Mouse (Mus musculus): ENCODE data around the gene Krt25. TPM values are rescaled to one million over a fixed set of nuclear protein-coding genes. Genes with fewer than 3 reads are reported as not detected.

Gene Krt25
- total RNA-seq, 2 experiments from 2014 or later = not detected

DNA sequence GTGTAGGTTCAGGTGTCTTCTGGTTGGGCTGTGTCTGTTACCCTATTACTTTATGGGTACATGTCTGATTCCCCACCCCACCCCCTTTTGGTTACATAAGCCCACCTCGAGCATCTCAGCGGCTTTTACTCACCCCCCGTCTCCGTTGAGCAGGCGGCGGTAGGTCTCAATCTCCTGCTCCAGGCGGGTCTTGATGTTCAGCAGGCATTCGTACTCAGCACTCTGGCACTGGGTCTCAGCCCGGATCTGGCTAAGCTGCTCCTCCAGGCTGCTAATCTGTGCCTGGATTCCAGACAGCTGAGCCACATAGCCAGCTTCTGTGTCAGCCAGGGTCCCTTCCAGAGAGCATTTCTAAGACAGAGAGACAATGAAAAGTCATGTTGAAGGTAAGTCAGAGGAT, 41.6 kb downstream of the Krt25 start:
- no peak for DNase-seq
- intact Hi-C loops (cut with DNase I) = no loop called here

DNA sequence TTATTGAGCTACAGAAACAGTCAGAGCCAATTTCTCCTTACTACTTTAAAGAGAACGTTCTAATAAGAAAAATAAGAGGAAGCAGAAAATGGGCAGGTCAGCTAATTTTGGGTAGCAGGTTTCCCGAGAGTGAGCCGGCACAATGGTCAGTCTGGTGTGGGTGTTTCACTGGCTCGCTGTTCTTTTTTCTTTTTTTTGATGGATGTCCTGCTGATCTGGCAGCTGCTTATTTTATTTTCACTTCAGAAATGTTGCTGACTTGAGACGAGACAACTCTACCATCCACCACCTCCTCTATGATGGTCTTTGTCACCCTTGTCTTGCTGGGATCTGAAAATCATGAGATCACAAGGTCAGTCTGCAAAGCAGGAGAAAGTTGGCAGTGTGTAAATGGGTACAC, 42.8 kb downstream of the Krt25 start:
- no peak for DNase-seq
- intact Hi-C loops (cut with DNase I) = no loop called here

DNA sequence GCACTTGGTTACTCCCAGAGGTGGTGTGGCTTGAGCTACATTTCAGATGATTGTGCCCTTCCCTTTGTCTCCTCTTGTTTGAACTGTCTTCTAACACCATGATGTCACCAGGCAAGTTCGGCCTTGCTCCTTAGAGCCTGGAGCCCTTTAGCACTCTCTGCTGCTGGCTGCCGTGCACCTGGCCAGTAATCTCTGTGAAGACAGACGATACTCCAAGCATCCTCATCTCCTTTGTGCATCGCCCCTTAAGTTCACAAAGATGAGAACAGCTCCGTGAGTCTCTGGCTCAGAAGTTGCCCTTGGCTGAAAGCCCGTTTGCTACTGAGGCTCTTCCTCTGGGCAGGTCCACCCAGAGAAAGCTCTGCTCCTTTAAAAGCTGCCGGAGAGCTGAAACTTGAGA, 46.0 kb downstream of the Krt25 start:
- DNase-seq = no peak
- intact Hi-C loops (cut with DNase I) = no loop called here

DNA sequence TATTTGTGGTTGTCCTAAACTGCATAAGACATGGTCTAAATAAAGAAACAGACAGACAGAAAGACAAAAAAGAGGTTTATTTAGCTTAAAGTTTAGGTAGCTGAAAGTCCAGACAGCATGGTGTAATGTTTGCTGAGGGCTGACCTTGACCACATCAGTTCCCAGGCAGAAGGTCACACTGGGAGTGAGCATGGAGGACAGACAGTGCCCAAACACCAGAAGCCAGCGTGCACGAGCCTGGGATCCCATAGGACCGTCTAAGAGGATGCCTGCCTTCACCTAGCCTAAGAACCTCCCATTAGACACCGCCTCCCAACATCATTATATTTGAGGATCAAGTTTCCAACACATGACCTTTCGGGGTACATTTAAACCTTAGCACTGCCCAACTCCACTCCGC, 47.1 kb downstream of the Krt25 start:
- no peak for DNase-seq
- intact Hi-C loops (cut with DNase I) = no loop called here

DNA sequence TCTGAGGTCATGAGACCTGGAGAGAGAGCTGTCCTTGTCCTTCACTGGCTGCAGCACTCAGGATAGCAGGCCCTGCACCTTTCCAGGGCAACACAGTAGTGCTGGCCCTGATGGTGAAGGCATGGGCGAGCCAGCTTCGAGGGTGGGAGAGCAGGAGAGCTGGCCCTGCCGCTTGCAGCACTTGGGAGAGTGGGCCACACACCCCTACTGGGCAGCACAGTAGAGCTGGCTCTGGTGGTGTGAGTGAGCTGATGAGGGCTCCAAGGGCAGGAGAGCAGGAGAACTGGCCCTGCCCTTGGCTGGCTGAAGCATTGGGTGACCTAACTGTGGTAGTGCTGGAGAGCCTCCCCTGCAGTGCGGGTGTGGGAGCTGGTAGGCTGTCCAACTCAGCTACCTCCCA, 50.0 kb downstream of the Krt25 start:
- DNase-seq = no peak
- intact Hi-C loops (cut with DNase I) = no loop called here

DNA sequence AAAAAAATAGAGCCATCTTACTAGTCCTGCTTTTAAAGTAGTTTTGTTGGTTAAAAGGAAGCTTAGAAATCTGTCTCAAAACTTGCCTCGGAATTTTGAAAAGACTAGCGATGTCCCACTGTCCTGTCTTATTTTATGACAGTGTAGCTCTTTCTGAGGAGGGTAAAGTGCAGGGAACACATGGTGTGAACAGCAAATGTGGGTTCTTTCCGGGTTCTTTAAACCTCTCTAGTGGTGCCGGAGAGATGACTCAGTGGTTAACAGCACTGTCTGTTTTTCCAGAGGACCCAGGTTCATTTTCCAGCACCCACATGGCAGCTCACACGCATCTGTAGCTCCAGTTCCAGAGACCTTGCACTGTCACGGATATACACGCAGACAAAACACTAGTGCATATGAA, 53.6 kb downstream of the Krt25 start:
- no peak for DNase-seq
- intact Hi-C loops (cut with DNase I) = no loop called here

GRCm38 (mm10) chr11:99265796-99266195, 57.0 kb downstream of the Krt25 start:
- intact Hi-C loops (cut with DNase I) = no loop called here
- no peak for DNase-seq

Other genes with a start within 250 kb of the Krt25 start
- not detected for gene Tns4, start 233.6 kb downstream of the Krt25 start, total RNA-seq (2021)
- not detected for gene Ccr7, start 167.9 kb downstream of the Krt25 start, total RNA-seq (2021)
- 100 to 1,000 TPM; 136 to 140 TPM for gene Smarce1, start 91.9 kb downstream of the Krt25 start, total RNA-seq (2021)
- 10 to 100 TPM in 1 of 2 experiments, 1 to 10 TPM in 1; 9.2 to 10.8 TPM for gene Krt222, start 78.9 kb downstream of the Krt25 start, total RNA-seq (2021)
- not detected for gene Krt24, start 37.7 kb downstream of the Krt25 start, total RNA-seq (2021)
- not detected for gene Krt26, start 15.0 kb upstream of the Krt25 start, total RNA-seq (2021)
- gene Krt27, start 28.2 kb upstream of the Krt25 start, total RNA-seq (2021) = not detected
- gene Krt28, start 52.0 kb upstream of the Krt25 start, total RNA-seq (2021) = not detected
- gene Krt10, start 66.4 kb upstream of the Krt25 start, total RNA-seq (2021) = 10 to 100 TPM in 1 of 2 experiments, 1 to 10 TPM in 1; 9.5 to 12.3 TPM
- gene Krt12, start 99.3 kb upstream of the Krt25 start, total RNA-seq (2021) = 1 to 10 TPM; 1.2 to 1.7 TPM
- gene Krt20, start 115.2 kb upstream of the Krt25 start, total RNA-seq (2021) = not detected
- not detected for gene Krt23, start 170.2 kb upstream of the Krt25 start, total RNA-seq (2021)
- gene Krt39, start 198.4 kb upstream of the Krt25 start, total RNA-seq (2021) = not detected
- gene Krt40, start 220.2 kb upstream of the Krt25 start, total RNA-seq (2021) = not detected
- not detected for gene Krtap3-3, start 227.9 kb upstream of the Krt25 start, total RNA-seq (2021)
- not detected for gene Krtap3-2, start 233.9 kb upstream of the Krt25 start, total RNA-seq (2021)
- not detected for gene Gm11939, start 236.5 kb upstream of the Krt25 start, total RNA-seq (2021)
- gene Krtap3-1, start 243.7 kb upstream of the Krt25 start, total RNA-seq (2021) = not detected

Measured in left cerebral cortex, postnatal 4 days (tissue).